Mouse (Mus musculus) cerebellum, adult 11 months (tissue): Measurements from ENCODE around the gene Gm19965.

ENCODE experiments used
- DNase-seq: peaks from one replicate; pipeline ENCODE4 v3.0.0; 2022

Gm19965 gene

DNA sequence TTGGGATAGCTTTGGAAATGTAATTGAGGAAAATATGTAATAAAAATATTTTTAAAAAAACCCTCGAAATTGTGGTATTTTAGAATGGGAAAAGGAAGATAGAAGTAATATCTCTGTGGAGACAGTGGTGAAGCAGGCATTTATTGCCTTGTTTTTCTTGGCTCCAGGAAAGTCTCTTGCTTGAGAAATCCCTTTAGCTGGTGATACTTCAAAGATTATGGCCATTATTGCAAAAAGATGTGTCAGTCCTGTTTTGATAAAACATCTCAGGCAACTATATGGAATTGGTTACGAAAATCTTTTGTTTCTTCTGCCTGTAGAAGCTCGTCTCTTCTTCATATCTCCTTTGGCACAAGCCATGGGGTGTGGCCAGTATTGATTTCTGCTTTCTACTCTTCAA lies at the start of gene Gm19965:
Gene Gm19965, plus strand, starts transcription at position 301 of the 400 bp plus-strand sequence.
- DNase-seq: no peak

DNA sequence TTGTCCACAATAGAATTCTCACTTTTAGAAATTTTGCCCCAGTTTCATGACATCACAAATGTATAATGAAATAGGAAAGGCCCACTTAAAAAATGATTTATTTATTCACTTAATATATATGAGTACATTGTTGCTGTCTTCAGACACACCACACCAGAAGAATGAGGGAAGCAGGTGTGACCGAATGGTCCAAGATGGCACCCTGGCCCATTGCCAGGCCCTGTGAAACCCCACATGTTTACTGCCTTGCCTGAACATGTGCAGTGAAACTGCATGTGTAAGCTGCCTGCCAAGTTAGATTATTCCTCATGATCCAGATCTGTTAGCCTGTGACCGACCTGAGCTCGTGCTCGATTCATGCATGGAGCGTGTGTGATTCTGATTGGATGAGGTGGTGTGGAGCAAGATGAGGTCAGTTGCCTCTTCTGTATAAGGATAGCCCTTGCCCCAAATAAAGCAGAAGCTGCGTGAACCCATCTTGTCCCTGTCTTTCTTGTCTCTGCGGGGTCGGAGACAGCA lies 20.3 kb upstream of the Gm19965 start:
- DNase-seq: no peak
